Mouse (Mus musculus) retina, postnatal 1 day (tissue): ENCODE results near the gene H1fnt.
A peak's percentile ranks its signal among the peaks of the same experiment; 100 is the strongest.

Experiments
- DNase-seq: peaks from one replicate; pipeline ENCODE4 v3.0.0-alpha.2; 2012

The H1fnt gene

DNA sequence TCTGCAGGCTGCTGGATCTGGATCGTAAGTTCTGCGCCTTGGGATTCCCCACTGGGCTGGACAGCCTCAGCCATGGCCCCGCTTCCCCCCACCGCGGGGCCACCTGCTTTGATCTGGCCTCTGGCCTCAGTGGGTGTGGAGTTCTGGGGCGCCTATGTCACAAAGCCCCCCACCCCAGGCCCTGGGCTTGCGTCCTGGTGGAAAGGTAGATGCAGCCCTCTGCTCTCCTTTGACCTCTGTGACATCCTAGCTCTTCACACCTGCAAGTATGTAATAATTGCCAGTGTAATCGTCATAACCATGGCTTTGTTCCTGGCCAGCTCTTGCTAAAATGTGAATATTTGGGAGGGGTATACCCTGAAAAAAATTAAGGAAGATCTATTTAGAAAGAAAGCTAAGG, at the start of gene H1fnt:
Gene H1fnt (minus strand): TSS at position 101 of the 400 bp plus-strand sequence.
- no peak for DNase-seq

DNA sequence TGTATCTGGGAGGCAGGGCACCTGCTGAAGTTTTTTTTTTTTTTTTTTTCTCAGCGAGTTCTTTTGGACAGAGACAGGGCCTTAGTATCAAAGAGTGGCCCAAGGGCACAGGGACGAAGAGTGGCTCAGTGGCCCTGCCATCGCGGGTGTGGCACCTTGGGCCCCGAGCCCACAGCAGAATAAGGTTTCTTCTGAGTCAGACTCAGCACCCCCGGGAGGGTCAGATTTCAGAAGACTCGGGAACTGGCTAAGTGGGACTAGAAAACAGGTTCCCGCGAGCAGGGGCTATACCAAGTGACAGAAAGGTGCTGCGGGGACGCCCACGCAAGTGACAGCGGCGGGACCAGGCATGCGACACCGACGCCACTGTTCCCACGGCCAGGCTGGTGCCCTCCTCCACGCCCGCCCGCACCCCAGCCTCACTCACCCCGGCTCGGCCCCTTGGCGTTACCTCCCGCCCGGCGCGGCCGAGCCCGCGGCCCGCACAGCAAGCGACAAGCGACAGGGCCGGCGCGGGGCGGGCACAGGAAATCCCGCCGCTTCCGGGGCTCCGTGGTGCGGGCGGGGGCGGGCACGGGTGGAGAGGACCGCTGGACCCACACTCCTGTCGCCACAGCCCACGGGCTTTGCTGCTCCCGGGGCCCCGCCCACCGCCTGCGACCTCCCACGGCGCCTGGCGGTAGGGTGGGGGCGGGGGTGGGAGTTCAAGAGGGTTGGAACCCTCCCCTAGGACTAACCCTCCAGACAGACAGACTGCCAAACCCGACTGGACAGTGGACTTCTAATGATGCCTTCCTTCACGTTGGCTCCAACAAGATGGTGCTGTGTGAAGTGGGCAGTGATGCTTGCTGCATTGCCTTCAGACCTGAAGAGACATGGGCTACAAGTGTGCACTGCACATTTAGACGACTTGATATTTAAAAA, 38.8 kb upstream of the H1fnt start, which contains the start of gene Zfp641:
Gene Zfp641 (minus strand): TSS at position 534 of the 924 bp plus-strand sequence.
- DNase-seq: peak; percentile 75

DNA sequence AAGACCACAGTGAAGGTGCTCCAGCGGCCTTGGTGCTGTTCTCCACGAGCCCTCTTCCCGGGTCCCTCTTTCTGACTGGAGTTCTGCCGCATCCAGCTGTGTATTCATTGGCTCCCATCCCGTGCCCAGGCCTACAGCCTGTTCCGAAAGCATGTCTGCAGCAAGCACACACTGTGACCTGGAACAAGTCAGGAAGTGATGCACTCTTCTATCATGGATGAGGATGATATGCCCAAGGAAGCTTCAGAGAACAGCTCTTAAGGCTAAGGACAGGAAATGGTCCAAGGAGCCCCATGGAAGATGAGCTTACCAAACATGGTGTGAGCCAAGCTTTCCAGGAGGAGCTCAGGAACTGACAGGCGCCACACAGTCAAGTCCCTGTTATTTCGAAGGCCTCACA, 36.6 kb upstream of the H1fnt start:
- no peak for DNase-seq

DNA sequence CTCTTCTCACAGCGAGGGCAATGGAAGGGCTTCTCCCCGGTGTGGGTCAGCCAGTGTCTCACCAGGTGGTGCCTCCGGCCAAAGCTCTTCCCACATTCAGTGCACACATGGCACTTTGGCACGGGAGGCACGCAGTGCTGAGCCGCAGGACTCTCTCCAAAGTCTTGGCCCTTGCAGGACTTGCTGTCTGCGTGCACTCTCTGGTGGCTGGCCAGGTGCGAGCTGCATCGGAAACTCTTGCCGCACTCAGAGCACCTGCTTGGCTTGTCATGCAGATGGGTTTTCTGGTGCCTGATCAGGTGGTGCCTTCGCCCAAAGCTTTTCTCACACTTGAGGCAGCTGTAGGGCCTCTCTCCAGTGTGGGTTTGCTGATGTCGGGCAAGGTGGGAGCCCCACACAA, 31.5 kb upstream of the H1fnt start:
- no peak for DNase-seq

DNA sequence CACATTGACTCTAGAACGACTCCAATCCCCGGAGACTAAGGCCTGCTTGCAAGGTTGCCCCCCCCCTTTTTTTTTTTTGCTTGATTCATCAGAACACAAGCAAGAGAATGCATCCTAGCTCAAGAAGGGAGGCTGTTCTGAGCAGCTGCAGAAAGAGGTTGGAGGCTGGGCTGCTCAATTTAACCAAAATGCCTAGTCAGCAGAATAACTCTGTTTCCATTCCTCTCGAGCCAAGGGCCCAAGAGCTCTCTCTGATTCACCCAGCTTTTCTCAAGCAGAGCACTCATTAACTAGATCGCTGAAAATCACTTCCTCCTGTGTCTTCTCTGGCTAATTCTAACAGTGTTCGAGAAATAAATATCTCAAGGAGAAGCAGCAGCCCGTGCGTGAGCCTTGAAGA, 29.3 kb upstream of the H1fnt start:
- DNase-seq: no peak

DNA sequence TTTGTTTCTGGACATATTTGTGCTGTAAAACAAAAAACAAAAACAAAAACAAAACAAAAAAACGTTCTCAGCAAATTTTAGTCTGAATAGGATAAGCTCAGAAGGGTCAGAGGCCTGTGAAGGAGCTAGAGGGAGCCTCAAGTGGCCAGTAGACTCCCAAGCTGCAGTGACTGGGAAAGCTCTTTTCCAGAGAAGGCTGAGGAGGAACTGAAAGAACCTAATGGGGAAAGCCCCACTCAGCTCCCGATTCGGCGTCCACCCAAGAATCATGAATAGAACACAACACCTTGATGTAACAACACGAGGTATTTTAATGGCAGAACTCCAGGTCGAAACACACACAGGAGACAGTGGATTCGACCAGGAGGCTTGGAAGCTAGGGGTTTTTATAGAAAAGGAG, 683 bp upstream of the H1fnt start:
- no peak for DNase-seq

DNA sequence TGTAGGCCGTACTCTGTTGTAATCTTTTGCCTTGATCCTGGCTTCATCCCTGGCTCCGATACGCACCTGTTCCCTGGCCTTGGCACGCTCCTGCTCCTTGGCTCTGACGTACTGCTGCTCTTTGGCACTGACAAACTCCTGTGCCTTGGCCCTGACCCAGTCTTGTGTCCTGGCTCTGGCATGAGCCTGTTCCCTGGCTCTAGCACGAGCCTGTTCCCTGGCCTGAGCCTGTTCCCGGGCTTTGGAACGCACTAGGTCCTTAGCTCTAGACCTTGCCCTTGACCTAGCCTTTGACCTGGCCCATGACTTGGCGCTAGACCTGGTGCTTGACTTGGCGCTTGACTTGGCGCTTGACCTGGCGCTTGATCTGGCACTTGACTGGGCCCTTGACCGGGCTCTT, 822 bp downstream of the H1fnt start:
- no peak for DNase-seq

DNA sequence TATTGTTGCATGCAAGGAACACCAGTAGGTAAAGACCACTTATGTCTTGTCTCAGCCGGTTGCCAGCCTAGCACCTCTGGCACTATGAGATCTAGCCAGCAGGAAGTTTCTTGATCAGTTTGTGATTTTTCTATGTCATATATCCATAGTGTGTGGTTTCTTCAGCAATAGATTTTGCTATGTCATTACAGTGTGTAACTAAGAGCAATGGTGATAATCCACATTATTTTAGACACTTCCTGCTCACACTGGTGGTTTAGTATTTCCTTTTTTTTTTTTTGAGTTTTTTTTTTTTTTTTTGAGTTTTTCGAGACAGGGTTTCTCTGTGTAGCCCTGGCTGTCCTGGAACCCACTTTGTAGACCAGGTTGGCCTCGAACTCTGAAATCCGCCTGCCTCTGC, 21.7 kb downstream of the H1fnt start:
- DNase-seq: no peak

DNA sequence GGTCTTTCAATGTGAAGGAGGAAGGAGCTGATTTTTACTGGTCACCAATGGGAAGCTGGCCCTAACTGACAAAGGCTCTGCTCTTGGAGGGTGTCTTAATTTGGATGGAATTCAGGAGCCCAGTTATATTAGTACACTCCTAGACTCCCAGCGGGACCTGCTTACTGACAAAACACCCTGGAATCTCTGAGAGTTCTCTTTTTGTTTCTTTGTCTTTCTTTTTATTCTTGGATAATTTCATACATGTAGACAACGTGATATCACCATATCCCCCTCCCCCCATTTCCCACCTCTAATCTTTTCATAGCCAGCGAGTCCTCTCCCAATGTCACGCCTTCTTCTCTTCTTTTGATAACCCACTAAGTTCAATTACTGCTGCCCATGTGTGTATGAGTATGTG, 22.7 kb downstream of the H1fnt start, which contains the start of gene Olfr286:
Gene Olfr286 (minus strand): TSS at position 101 of the 400 bp plus-strand sequence.
- DNase-seq: no peak

DNA sequence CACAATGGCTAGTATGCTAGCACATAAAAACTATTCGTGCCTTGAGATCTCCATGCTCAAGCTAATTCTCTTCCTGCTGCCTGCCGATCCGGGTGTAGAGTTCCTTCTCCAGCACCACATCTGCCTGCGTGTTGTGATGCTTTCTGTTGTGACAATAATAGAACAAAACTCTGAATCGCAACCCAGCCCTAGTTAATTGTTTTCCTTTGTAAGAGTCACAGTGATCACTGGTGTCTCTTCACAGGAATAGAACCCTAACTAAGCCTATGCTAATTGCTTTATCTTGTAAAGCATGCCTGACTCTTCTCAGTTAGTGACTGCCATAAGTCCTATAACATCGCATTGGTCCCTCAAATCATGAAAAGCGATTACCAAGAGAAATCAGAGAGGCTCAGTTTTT, 31.0 kb downstream of the H1fnt start:
- no peak for DNase-seq

DNA sequence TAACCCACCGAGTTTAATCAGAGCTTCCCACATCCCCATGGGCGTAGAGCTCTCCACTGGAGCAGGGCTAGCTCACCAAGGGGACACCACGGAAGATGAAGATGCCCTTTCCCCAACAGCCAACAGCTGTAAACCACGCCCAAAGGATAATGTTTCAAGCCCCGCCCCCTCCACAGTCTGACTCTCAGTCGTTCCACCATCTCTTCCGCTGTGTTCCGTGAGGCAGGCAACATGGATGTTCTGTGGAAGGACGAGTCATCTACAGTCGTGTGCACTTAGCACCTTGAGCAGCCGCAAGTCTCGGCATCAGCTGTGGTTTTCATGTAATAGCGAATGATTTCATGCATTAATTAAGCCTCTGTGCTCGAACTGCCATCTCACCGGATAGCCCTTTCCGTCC, 31.5 kb downstream of the H1fnt start:
- peak; percentile 18 for DNase-seq

DNA sequence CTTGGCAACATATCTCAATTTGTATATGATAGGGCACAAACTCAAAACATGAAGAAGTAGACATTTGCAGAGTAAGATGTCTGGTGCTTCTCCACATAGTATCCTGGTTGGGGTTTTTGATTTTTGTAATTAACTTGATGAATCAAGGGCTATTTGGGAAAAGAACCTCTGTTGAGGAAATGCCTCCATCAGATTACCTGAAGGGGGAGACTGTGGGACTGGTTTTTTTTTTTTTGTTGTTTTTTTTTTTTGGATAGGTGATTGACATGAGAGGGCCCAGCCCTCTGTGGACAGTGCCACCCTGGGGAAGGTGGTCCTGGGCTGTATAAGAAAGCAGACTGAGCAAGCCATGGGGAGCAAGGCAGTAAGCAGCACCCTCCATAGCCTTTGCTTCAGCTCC, 34.7 kb downstream of the H1fnt start:
- no peak for DNase-seq

DNA sequence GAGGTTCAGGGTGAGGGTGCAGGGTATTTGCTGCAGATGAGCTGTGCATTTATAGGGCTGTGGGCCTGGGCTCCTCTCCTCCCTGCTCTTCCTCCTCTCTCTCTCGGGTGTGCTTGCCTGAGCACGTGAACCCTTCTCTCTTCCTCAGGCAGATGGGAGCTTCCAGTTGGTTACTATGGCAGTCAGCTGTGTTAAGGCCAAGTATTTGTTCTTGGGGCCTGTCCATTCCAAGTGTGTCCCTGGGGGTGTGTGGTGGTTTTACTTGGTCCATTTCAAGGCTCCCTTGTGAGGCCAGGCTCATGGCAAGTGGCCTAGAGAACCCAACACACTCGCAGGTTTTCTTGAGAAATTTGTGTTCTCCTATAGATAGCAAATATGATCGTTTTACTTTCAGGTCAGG, 36.2 kb downstream of the H1fnt start, which contains the start of the genes Gm44579 and Olfr287:
Gene Gm44579 (minus strand): TSS at position 101 of the 400 bp plus-strand sequence.
Gene Olfr287 (minus strand): TSS at position 180 of the 400 bp plus-strand sequence.
- DNase-seq: no peak

DNA sequence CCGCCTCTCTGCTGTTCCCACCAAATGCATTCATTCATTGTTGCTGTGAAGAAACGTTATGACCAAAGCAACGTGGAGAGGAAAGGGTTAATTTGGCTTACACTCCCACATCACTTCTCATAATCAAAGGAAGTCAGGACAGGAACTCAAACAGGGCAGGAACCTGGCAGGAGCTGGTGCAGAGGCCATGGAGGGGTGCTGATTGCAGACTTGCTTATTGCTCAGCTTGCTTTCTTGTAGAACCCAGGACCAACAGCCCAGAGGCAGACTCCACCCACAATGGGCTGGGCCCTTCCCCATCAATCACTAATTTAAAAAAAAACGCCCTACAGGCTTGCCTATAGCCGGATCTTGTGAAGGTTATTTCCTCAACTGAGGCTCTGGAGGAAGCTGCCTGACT, 43.0 kb downstream of the H1fnt start:
- no peak for DNase-seq

DNA sequence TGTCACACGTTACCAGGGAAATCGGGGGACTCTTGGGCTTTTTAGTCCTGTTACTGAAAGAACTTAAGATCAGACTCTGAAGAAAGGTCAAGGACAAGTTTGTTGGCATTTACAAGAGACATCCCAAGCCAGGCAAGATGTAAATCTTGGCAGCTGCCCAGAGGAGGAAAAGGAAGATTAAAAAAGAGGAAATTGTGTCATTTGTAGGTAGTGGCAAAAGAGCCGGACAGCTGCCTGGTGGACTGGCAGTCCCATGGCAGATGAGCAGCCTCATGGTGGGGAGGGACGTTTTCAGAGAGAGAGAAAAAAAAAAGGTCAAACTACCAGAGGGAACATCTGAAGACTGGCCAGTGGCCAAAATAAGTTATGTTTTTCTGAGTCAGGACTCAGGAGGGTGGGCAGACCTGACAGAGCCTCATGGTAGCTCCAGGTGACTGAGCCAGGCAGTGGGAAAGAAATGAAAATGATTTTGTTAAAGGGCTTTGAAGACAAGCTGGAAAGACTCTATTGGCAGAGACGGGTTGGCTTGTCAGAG, 43.7 kb downstream of the H1fnt start:
- no peak for DNase-seq

DNA sequence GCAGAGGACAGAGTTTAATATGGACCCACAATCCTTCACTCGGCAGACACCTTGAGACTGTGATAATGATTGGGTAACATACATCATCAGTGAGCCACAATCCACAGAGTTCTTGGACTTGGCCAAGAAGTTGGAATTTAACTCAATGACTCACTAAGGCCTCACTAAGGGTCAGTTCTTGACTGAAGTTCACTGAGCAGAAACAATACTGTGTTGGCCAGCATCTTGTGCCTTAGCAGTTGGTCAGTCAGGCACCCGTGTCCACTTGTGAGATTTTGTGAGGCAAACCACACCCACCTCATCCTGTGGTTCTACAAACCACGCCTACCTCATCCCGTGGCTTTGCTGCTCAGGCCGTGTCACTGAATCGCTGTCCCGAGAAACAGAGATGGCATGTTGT, 47.4 kb downstream of the H1fnt start:
- DNase-seq: no peak
